Mouse (Mus musculus): Measurements from ENCODE around the gene Ssbp3. TPM values are rescaled to one million over a fixed set of nuclear protein-coding genes. Genes with fewer than 3 reads are reported as not detected.

The Ssbp3 gene
- polyA plus RNA-seq, 1 experiment from 2014 or later, result 147 TPM

GRCm38 (mm10) chr4:107091696-107092095 is 181.2 kb downstream of the Ssbp3 start:
- Histone ChIP-seq H3K4me1 (peaks cover 55% of the 10 kb centered on the region), H3K27ac (replicated peaks) (peak overlapping the region; percentile 78), H3K27me3 (replicated peaks; ENCODE audit: low read depth, poor library complexity, severe bottlenecking) (no peaks in the 10 kb centered on the region), H3K36me3 (replicated peaks) (no peaks in the 10 kb centered on the region), H3K9me3 (no peaks in the 10 kb centered on the region), H3K4me3 (no peak overlapping the region)
- WGBS, result 82% methylated on average over 14 of the region's 14 CpGs
- DNase-seq (ENCODE audit: low spot score), result no peak

DNA sequence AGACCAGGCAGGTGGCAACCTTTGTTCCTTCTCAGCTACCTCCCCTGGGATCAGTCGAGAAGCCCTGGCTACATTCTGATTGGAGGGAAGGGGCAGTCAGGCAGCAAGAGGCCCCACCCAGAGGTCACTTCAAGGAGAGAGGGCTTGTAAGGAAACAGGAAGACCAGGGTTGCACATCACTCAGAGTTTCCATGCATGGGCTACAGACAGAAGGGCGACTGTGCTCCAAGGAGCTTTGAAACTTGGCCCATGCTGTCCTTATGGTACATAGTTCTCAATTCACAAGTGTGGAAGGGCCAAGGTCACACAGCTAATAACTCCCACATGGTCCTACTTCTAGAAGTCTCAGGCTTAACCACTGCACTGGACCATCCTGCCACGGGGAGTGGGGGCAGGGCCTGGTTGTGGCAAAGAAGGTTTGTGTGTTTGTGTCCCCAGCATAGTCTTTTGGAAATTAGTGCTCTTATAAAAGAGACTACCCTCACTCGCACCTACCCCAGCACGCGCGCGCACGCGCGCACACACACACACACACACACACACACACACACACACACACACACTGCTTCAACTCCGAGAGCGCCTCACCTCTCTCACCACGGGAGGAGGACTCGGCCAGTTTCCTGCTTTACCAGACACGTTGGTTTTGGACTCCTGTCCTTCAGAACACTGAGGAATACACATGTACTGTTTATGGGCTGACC is 184.1 kb downstream of the Ssbp3 start:
- Histone ChIP-seq H3K9me3 (no peaks in the 10 kb centered on the region), H3K4me3 (no peak overlapping the region), H3K27me3 (replicated peaks; ENCODE audit: low read depth, poor library complexity, severe bottlenecking) (no peaks in the 10 kb centered on the region), H3K36me3 (replicated peaks) (no peaks in the 10 kb centered on the region), H3K27ac (replicated peaks) (peak overlapping the region; percentile 78), H3K4me1 (peaks cover 80% of the 10 kb centered on the region)
- 70% methylated on average over 16 of the region's 16 CpGs for WGBS
- peak; percentile 73 for DNase-seq (ENCODE audit: low spot score)

DNA sequence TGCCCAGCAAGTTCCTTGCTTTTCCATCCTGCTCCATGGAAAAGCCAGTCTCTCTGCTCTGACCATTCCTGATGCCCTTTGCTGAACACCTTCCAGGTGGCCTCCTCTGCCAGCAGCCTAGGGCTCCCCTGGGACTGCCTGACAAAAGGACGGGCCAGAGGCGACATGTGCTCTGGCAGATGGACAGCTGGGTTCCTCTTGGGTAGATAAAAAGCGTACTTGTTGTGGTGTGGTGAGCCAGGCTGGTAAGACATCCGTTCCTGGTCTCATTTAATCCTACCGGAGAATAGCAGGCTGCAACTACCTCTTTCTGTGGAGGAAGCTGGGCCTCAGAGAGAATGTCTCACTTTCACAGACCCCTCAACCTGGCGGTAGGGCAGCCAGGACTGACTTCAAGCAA is 185.5 kb downstream of the Ssbp3 start:
- peaks cover 80% of the 10 kb centered on the region for H3K4me1 ChIP-seq
- DNase-seq (ENCODE audit: low spot score), result no peak
- H3K27ac ChIP-seq (replicated peaks), result peak overlapping the region; percentile 70
- no peaks in the 10 kb centered on the region for H3K36me3 ChIP-seq (replicated peaks)
- no peaks in the 10 kb centered on the region for H3K27me3 ChIP-seq (replicated peaks; ENCODE audit: low read depth, poor library complexity, severe bottlenecking)
- WGBS, result 34% methylated on average over 6 of the region's 6 CpGs
- H3K9me3 ChIP-seq, result no peaks in the 10 kb centered on the region
- H3K4me3 ChIP-seq, result no peak overlapping the region

DNA sequence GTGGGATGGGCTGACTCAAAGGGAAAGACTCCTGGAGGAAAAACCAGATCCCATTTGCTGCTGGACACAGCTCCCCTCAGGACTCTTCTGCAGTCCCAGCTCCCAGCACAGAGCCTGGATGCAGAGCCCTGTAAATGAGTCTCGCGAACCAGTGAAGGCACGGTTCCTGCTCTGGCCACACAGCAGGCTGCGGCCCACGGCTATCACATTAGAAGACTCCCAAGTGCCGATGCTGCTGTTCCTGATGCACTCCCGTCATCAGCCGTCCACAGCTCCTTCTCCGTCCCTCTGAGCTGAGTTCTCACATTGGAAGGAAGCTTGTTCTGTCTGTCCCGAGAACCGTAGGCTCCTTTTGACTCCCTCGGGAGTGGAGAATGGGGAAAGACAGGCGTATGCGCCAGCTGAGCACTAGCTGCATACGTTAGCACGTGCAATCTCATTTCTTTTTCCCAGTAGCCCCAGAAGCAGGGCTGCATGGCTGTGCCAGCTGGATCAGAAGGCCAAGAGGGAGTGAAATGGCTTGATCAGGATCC is 186.4 kb downstream of the Ssbp3 start, which contains the start of gene Cdcp2:
Cdcp2 (plus strand) TSS at position 51 of the 533 bp plus-strand sequence.
- Histone ChIP-seq H3K4me1 (peaks cover 71% of the 10 kb centered on the region), H3K27me3 (replicated peaks; ENCODE audit: low read depth, poor library complexity, severe bottlenecking) (no peaks in the 10 kb centered on the region), H3K4me3 (no peak within 1 kb of the TSS), H3K9me3 (no peaks in the 10 kb centered on the region), H3K27ac (replicated peaks) (peak within 1 kb of the TSS; percentile 70), H3K36me3 (replicated peaks) (no peaks in the 10 kb centered on the region)
- no peak for DNase-seq (ENCODE audit: low spot score)
- WGBS, result 58% methylated on average over 16 of the region's 16 CpGs

DNA sequence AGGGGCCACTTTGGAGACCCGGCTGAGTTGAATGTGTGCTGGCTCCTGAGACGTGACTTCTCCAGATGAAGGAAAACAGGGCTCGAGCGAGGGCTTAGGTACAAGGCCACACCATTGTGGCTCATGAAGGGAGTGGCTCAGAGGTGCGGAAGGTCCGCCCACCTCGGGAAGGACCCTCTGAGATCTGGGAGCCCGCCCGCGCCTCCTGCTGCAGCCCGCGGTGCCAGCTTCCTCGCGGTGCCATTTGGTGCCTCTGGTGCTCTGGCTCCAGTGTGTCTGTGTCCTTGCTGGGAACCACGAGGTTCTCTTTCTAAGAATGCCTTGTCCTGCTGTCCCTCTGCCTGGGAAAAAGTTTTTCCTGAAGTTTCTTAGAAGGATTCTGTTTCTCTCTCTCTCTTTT is 187.4 kb downstream of the Ssbp3 start:
- WGBS, result 59% methylated on average over 15 of the region's 15 CpGs
- H3K27me3 ChIP-seq (replicated peaks; ENCODE audit: low read depth, poor library complexity, severe bottlenecking), result no peaks in the 10 kb centered on the region
- no peaks in the 10 kb centered on the region for H3K36me3 ChIP-seq (replicated peaks)
- H3K4me1 ChIP-seq, result peaks cover 70% of the 10 kb centered on the region
- no peaks in the 10 kb centered on the region for H3K9me3 ChIP-seq
- DNase-seq (ENCODE audit: low spot score), result no peak
- peak overlapping the region; percentile 8 for H3K27ac ChIP-seq (replicated peaks)
- no peak overlapping the region for H3K4me3 ChIP-seq

GRCm38 (mm10) chr4:107098375-107098774 is 187.9 kb downstream of the Ssbp3 start:
- no peaks in the 10 kb centered on the region for H3K27me3 ChIP-seq (replicated peaks; ENCODE audit: low read depth, poor library complexity, severe bottlenecking)
- WGBS, result 54% methylated on average over 10 of the region's 10 CpGs
- no peak for DNase-seq (ENCODE audit: low spot score)
- 0 out of 2 replicates have a peak overlapping the region, but pooled peaks have one; percentile 40 for H3K27ac ChIP-seq (replicated peaks)
- H3K9me3 ChIP-seq, result no peaks in the 10 kb centered on the region
- no peaks in the 10 kb centered on the region for H3K36me3 ChIP-seq (replicated peaks)
- peaks cover 69% of the 10 kb centered on the region for H3K4me1 ChIP-seq
- H3K4me3 ChIP-seq, result no peak overlapping the region

DNA sequence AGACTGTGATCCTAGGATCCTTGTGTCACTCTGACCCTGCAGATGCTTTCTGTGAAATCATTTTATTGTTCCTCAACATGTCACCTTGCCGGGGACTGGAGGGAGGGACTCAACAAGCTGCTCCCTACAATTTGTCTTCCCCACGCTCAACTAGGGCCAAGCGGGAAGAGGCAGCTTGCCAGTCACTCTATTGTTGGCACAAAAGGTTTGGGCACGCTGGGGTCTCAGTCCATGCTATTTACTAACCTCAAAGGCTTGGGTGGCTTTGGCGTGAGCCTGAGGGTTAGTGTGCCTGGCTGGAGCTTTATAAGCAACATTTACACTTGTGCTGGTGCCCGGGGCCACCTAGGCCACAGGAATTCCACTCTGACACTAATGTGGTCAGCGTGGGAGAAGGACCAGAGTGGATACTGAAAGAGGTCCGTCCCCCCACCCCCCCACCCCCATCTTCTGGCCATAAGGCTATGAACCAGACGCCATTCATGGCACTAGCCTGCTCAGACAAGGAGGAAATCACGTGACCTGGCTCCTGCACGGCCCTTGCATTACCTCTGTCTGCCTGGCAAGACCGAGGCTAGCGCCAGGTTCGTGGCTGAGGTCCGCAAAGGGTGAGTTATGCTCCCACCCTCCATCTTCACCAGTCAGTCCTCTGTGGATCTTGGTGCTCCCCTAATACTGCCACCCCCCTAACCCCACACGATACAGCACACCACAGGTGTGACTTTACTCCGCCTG is 188.5 kb downstream of the Ssbp3 start:
- peak overlapping the region; percentile 57; the same call in 1 of the 2 replicates for H3K27ac ChIP-seq (replicated peaks)

More for the DNA sequence above, 188.5 kb downstream of the Ssbp3 start:
- WGBS, result 82% methylated on average over 17 of the region's 17 CpGs
- no peaks in the 10 kb centered on the region for H3K27me3 ChIP-seq (replicated peaks; ENCODE audit: low read depth, poor library complexity, severe bottlenecking)
- no peak for DNase-seq (ENCODE audit: low spot score)
- no peaks in the 10 kb centered on the region for H3K36me3 ChIP-seq (replicated peaks)
- no peak overlapping the region for H3K4me3 ChIP-seq
- no peaks in the 10 kb centered on the region for H3K9me3 ChIP-seq
- H3K4me1 ChIP-seq, result peaks cover 65% of the 10 kb centered on the region

Other genes starting within 250 kb of the Ssbp3 start
- 107 and 117 TPM in 2 replicates for gene Ttc4, start 231.8 kb upstream of the Ssbp3 start, polyA plus RNA-seq (2016; fragmentation: Nextera tagmentation; extraction: Ambion mirVana)
- gene Mroh7, start 179.8 kb upstream of the Ssbp3 start, polyA plus RNA-seq (2016; fragmentation: Nextera tagmentation; extraction: Ambion mirVana), result 0.05 and 0.08 TPM in 2 replicates
- gene Fam151a, start 176.8 kb upstream of the Ssbp3 start, polyA plus RNA-seq (2016; fragmentation: Nextera tagmentation; extraction: Ambion mirVana), result 0.11 and 0.40 TPM in 2 replicates
- 1.6 and 2.1 TPM in 2 replicates for gene Acot11, start 105.7 kb upstream of the Ssbp3 start, polyA plus RNA-seq (2016; fragmentation: Nextera tagmentation; extraction: Ambion mirVana)
- gene Mrpl37, start 156.2 kb downstream of the Ssbp3 start, polyA plus RNA-seq (2016; fragmentation: Nextera tagmentation; extraction: Ambion mirVana), result 129 and 136 TPM in 2 replicates
- 8.1 and 10.4 TPM in 2 replicates for gene Cyb5rl, start 156.3 kb downstream of the Ssbp3 start, polyA plus RNA-seq (2016; fragmentation: Nextera tagmentation; extraction: Ambion mirVana)
- 0.21 and 0.22 TPM in 2 replicates for gene Cdcp2, start 186.2 kb downstream of the Ssbp3 start, polyA plus RNA-seq (2016; fragmentation: Nextera tagmentation; extraction: Ambion mirVana)